Mouse (Mus musculus): ENCODE measurements at regions not wholly inside any gene's neighbourhood (a gene's known extent, or its start where the extent isn't known, plus 50 kb on each side); places are given as distances from the start of the nearest gene placed in this dataset.
"Not testable (repeated sequence)": the region's sequence is repeated elsewhere in the genome, so short reads cannot be mapped to it uniquely, and the experiment has no call there.

DNA sequence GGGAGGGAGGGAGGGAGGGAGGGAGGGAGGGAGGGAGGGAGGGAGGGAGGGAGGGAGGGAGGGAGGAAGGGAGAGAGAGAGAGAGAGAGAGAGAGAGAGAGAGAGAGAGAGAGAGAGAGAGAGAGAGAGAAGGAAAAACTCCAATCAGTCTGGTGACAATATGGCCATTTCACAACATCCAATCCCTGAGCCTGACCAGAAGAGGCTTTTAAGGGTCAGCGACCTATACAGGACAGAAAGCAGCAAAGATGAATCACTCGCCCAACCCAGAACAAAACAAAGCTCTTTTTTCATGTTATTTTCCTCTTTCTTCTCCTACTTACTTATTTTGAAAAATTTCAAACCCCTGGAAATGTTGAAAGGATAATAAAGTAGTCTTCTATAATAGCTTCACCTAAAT is 84.2 kb upstream of the Ndn start:
- not testable (repeated sequence) for TF ChIP-seq CTCF, EP300 (IDR thresholded peaks at IDR 0.05; ENCODE audit: low read depth)
